Mouse (Mus musculus): ENCODE data around the gene Abr. TPM values are rescaled to one million over a fixed set of nuclear protein-coding genes. Genes with fewer than 3 reads are reported as not detected.

Abr gene
- polyA plus RNA-seq, 1 experiment from 2014 or later: 30.7 TPM

DNA sequence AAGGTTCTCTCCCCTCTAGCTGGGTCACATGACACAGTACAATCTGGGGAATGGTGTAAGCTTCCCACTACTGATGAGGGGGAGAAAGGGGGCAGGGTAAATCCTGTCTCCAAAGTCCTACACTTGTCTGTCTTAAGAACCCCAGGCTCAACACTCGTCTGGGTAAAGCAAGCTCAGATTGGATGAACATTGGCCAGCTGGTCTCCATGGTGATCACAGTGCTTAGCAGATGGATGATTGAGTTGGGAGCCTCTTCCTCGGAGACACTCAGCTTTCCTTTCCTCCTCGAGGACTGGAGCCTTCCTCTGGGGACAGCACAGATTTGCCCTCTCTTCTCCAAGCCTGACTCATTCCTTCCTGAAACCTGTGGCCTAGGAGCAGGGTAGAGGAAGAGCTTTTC is 182.4 kb downstream of the Abr start:
- H3K27ac ChIP-seq: no peak overlapping the region
- ATAC-seq (replicated peaks; ENCODE audit: low FRiP score, low read depth) (no peak), DNase-seq (ENCODE audit: low spot score) (no peak)
- no peaks in the 10 kb centered on the region for H3K9me3 ChIP-seq (replicated peaks; ENCODE audit: low read length)
- no peaks in the 10 kb centered on the region for H3K27me3 ChIP-seq (ENCODE audit: insufficient read depth, low read length)
- no peak for TF ChIP-seq CTCF (IDR thresholded peaks at IDR 0.05; ENCODE audit: low read depth)
- peaks cover 5% of the 10 kb centered on the region; the same call in 1 of the 2 replicates for H3K36me3 ChIP-seq (ENCODE audit: insufficient read depth, low read length)
- peaks cover 6% of the 10 kb centered on the region for H3K4me1 ChIP-seq (replicated peaks; ENCODE audit: insufficient read depth, low read length)
- no peak overlapping the region for H3K4me2 ChIP-seq (ENCODE audit: low read length)
- 29% methylated on average over 3 of the region's 3 CpGs for WGBS
- no peak overlapping the region for H3K9ac ChIP-seq (ENCODE audit: low read depth, low read length)
- no peak overlapping the region for H3K4me3 ChIP-seq (replicated peaks; ENCODE audit: low read depth, low read length)

DNA sequence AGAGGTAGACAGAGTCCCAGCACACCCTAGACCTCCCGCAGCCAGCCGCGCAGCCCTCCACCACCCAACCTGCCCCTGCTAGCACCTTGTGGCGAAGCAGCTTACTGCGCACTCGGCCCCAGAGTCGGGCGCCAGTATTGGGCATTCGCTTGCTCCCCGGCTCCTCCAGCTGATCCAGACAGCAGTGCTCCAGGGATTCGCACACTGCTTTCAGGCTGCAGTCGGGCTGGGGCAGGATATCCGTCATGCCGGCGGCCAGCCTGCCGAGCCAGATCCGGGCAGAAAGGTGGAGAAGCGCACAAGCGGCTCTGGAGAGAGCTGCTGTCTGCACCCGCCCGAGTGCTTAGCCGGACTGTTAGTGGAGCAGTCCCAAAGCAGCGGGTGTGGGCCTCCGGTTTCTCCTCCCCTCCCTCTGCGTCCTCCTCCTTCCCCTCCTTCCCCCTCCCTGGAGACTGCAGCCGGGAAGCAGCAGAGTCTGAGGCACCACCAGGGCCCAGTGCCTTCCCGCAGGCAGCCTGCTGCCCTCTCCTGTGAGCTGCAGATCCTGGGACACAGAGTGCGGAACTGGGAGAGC is 185.2 kb downstream of the Abr start:
- H3K9me3 ChIP-seq (replicated peaks; ENCODE audit: low read length): no peaks in the 10 kb centered on the region
- peaks cover 6% of the 10 kb centered on the region for H3K4me1 ChIP-seq (replicated peaks; ENCODE audit: insufficient read depth, low read length)
- H3K9ac ChIP-seq (ENCODE audit: low read depth, low read length): peak overlapping the region; percentile 57
- H3K36me3 ChIP-seq (ENCODE audit: insufficient read depth, low read length): peaks cover 19% of the 10 kb centered on the region; the same call in 1 of the 2 replicates
- peak; percentile 74 for ATAC-seq (replicated peaks; ENCODE audit: low FRiP score, low read depth)
- H3K27ac ChIP-seq: peak overlapping the region; percentile 69
- peak; percentile 26; the same call in 1 of the 2 replicates for TF ChIP-seq CTCF (IDR thresholded peaks at IDR 0.05; ENCODE audit: low read depth)
- peak overlapping the region; percentile 67 for H3K4me2 ChIP-seq (ENCODE audit: low read length)
- 15% methylated on average over 27 of the region's 28 CpGs for WGBS
- DNase-seq (ENCODE audit: low spot score): peak; percentile 84
- peak overlapping the region; percentile 30 for H3K4me3 ChIP-seq (replicated peaks; ENCODE audit: low read depth, low read length)
- no peaks in the 10 kb centered on the region for H3K27me3 ChIP-seq (ENCODE audit: insufficient read depth, low read length)

DNA sequence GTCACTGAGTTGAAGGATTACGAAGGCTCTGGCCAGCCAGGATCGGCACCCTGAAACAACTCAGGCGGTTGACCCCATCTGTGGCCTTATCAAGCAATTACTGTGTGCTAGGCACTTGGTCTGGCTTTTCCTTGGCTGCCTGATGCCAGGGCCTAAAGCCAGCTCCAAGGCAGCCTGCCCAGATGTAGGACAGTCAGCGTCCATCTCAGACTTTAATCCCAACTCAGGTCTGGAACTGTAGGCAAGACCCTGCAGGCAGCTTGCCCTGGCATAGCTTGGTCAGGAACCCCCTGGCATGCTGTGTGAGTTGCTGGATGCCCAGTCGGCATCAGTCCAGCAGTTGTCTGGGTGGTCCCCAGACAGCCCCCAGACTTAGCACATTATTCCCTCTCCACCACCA is 186.1 kb downstream of the Abr start:
- H3K4me1 ChIP-seq (replicated peaks; ENCODE audit: insufficient read depth, low read length): peaks cover 6% of the 10 kb centered on the region
- no peak overlapping the region for H3K9ac ChIP-seq (ENCODE audit: low read depth, low read length)
- H3K27me3 ChIP-seq (ENCODE audit: insufficient read depth, low read length): no peaks in the 10 kb centered on the region
- no peak overlapping the region for H3K27ac ChIP-seq
- H3K4me2 ChIP-seq (ENCODE audit: low read length): peak overlapping the region; percentile 67
- DNase-seq (ENCODE audit: low spot score) (no peak), ATAC-seq (replicated peaks; ENCODE audit: low FRiP score, low read depth) (no peak)
- no peak for TF ChIP-seq CTCF (IDR thresholded peaks at IDR 0.05; ENCODE audit: low read depth)
- 88% methylated on average over 5 of the region's 5 CpGs for WGBS
- H3K9me3 ChIP-seq (replicated peaks; ENCODE audit: low read length): no peaks in the 10 kb centered on the region
- no peak overlapping the region for H3K4me3 ChIP-seq (replicated peaks; ENCODE audit: low read depth, low read length)
- H3K36me3 ChIP-seq (ENCODE audit: insufficient read depth, low read length): peaks cover 22% of the 10 kb centered on the region; the same call in 1 of the 2 replicates

DNA sequence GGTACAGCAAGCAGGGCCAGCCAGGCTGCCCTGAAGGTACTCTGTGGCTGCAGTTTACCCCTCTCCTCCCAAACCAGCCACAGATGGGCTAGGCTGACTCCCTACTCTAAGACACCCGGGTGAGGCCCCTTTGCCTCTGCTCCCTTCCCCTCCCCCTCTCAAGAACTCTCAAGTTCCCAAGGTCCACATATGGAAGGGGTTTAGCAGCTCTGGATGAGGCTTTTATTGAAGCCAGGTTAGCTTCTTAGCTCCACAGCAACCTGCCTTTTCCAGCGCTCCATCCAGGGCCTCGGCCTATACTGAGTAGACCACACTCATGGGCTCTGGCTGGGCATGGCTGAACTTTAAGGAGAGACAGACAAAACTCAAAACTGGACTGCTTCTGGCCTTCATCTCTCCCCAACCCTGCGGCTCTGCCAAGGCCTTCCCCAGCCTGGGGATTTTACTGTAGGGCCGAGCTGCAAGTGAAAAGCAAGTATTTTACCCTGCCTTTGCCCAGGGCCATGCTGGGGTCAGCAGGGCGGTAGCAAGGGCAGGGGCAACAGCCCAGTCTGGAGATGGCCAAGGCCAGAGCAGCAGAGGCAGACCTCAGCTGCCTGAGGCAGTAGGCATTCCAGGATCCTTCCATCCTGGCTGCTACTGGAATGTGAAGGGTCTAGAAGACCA is 192.0 kb downstream of the Abr start:
- WGBS: 54% methylated on average over 6 of the region's 6 CpGs
- Histone ChIP-seq H3K9me3 (replicated peaks; ENCODE audit: low read length) (no peaks in the 10 kb centered on the region), H3K27me3 (ENCODE audit: insufficient read depth, low read length) (no peaks in the 10 kb centered on the region), H3K4me3 (replicated peaks; ENCODE audit: low read depth, low read length) (no peak overlapping the region), H3K27ac (no peak overlapping the region), H3K9ac (ENCODE audit: low read depth, low read length) (0 out of 2 replicates have a peak overlapping the region, but pooled peaks have one; percentile 3), H3K36me3 (ENCODE audit: insufficient read depth, low read length) (peaks cover 23% of the 10 kb centered on the region; the same call in 1 of the 2 replicates), H3K4me2 (ENCODE audit: low read length) (no peak overlapping the region), H3K4me1 (replicated peaks; ENCODE audit: insufficient read depth, low read length) (no peaks in the 10 kb centered on the region)
- DNase-seq (ENCODE audit: low spot score) (no peak), ATAC-seq (replicated peaks; ENCODE audit: low FRiP score, low read depth) (no peak)
- no peak for TF ChIP-seq CTCF (IDR thresholded peaks at IDR 0.05; ENCODE audit: low read depth)

DNA sequence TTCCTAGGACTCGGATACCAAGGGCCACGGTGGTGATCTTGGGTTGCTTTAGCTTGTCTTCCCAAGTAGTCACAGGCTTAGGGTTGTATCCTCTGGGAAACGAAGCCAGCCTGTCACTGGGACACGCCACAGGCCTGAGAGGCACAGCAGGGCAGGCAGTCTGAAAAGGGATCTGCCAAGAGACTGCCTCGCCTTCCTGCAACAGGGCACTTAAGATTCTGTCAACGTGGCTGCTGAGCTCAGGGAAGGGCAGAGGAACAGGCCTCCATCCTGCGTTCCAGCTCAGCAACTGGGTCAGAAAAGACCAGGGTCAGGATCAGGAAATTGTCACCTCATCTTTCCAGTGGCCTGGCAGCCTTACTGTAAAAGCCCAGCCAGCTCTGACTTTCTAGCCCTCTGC is 192.6 kb downstream of the Abr start:
- no peaks in the 10 kb centered on the region for H3K9me3 ChIP-seq (replicated peaks; ENCODE audit: low read length)
- 0 out of 2 replicates have a peak overlapping the region, but pooled peaks have one; percentile 3 for H3K9ac ChIP-seq (ENCODE audit: low read depth, low read length)
- H3K27ac ChIP-seq: no peak overlapping the region
- TF ChIP-seq CTCF (IDR thresholded peaks at IDR 0.05; ENCODE audit: low read depth): no peak
- WGBS: 64% methylated on average over 7 of the region's 7 CpGs
- H3K4me3 ChIP-seq (replicated peaks; ENCODE audit: low read depth, low read length): no peak overlapping the region
- no peaks in the 10 kb centered on the region for H3K27me3 ChIP-seq (ENCODE audit: insufficient read depth, low read length)
- DNase-seq (ENCODE audit: low spot score) (no peak), ATAC-seq (replicated peaks; ENCODE audit: low FRiP score, low read depth) (no peak)
- peaks cover 25% of the 10 kb centered on the region; the same call in 1 of the 2 replicates for H3K36me3 ChIP-seq (ENCODE audit: insufficient read depth, low read length)
- H3K4me2 ChIP-seq (ENCODE audit: low read length): no peak overlapping the region
- H3K4me1 ChIP-seq (replicated peaks; ENCODE audit: insufficient read depth, low read length): no peaks in the 10 kb centered on the region

DNA sequence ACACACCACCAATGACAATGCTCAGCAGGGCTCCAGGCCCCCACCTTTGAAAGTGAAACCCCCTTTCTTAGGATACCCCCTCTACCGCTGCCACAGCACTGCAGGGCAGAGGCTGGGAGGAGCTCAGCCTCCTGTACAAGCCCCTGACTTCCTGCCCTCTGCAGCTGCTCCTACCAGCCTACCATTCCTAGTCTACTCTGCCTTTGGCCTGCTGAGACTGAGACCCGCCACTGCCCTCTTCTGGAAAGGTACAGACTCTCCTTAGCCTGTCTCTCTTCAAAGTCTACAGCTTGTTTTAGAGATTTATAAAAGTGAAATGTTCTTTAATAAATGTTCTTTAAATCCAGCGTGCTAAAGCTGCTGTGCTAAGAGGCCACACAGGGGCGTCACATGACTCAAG is 193.1 kb downstream of the Abr start:
- peak; percentile 44; the same call in 1 of the 2 replicates for TF ChIP-seq CTCF (IDR thresholded peaks at IDR 0.05; ENCODE audit: low read depth)
- 69% methylated on average over 4 of the region's 4 CpGs for WGBS
- Histone ChIP-seq H3K4me1 (replicated peaks; ENCODE audit: insufficient read depth, low read length) (no peaks in the 10 kb centered on the region), H3K4me2 (ENCODE audit: low read length) (no peak overlapping the region), H3K27ac (no peak overlapping the region), H3K36me3 (ENCODE audit: insufficient read depth, low read length) (peaks cover 23% of the 10 kb centered on the region; the same call in 1 of the 2 replicates), H3K9me3 (replicated peaks; ENCODE audit: low read length) (no peaks in the 10 kb centered on the region), H3K4me3 (replicated peaks; ENCODE audit: low read depth, low read length) (no peak overlapping the region), H3K9ac (ENCODE audit: low read depth, low read length) (no peak overlapping the region), H3K27me3 (ENCODE audit: insufficient read depth, low read length) (no peaks in the 10 kb centered on the region)
- DNase-seq (ENCODE audit: low spot score) (no peak), ATAC-seq (replicated peaks; ENCODE audit: low FRiP score, low read depth) (no peak)

Measured in kidney, postnatal 0 days (tissue).